In the genomic region with DNA sequence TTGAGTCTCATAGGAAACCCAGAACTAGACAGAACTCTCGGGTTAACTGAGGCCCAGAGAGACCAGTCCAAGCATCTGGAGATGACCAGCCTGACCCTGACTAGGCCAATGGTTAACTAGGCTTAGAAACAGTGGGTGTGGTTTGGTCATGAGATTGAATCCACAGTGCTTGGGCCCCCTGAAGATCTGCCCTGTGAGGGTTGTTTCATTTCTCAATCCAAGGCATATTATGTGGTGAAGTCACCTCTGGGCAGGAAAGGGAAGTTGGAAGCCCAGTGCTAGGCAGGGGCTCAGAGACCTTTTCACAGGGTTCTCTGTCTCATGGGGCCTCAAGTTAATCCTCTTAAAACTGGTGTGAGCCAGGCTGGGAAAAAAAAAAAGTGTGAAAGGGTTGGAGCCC, we compare ENCODE assay signal across 8 mouse cellular contexts. TPM values are rescaled to one million over a fixed set of nuclear protein-coding genes. Genes with fewer than 3 reads are reported as not detected.
DNase-seq lines count a peak whose midpoint lies in the region; ATAC-seq and TF ChIP-seq lines count a peak whose summit lies in the region.

No protein-coding gene starts in this region.

- no peak for TF ChIP-seq RAD21 in MEL (IDR thresholded peaks at IDR 0.05; ENCODE audit: low read depth, low read length)

- peak overlapping the region; percentile 93 for H3K4me2 ChIP-seq in heart, embryonic 12.5 days
- peak overlapping the region; percentile 97 for H3K4me2 ChIP-seq in intestine, embryonic 14.5 days (ENCODE audit: low read length)

- no peak overlapping the region for H3K27ac ChIP-seq in heart, embryonic 12.5 days (ENCODE audit: poor library complexity, severe bottlenecking)
- H3K27ac ChIP-seq in MEL (ENCODE audit: control insufficient read depth, low read depth, low read length): peak overlapping the region; percentile 8
- no peak overlapping the region for H3K27ac ChIP-seq in intestine, embryonic 14.5 days (ENCODE audit: low read depth)

- peaks cover 27% of the 10 kb centered on the region for H3K79me2 ChIP-seq in MEL (ENCODE audit: control insufficient read depth, insufficient read depth, low read length, poor library complexity)

- H3K4me1 ChIP-seq in heart, embryonic 12.5 days (replicated peaks): peaks cover 65% of the 10 kb centered on the region
- peaks cover 0 to 27% of the 10 kb centered on the region in 2 experiments; a peak in 3 of 4 replicates for H3K4me1 ChIP-seq in MEL (ENCODE audit: control insufficient read depth in 1 of 2, insufficient read depth in 2 of 2, low read length in 2 of 2)
- H3K4me1 ChIP-seq in intestine, embryonic 14.5 days (replicated peaks; ENCODE audit: control insufficient read depth, insufficient read depth, low read length): peaks cover 21% of the 10 kb centered on the region
- H3K4me1 ChIP-seq in megakaryocyte, embryonic 14.5 days: peaks cover 90% of the 10 kb centered on the region

- H3K4me3 ChIP-seq in heart, embryonic 12.5 days: peak overlapping the region; percentile 81
- peak overlapping the region; percentile 49 to 57 for H3K4me3 ChIP-seq in MEL (ENCODE audit: control insufficient read depth in 1 of 2, insufficient read depth in 1 of 2, low read depth in 2 of 2, low read length in 2 of 2)
- no peak overlapping the region for H3K4me3 ChIP-seq in intestine, embryonic 14.5 days (ENCODE audit: low read depth, low read length)
- H3K4me3 ChIP-seq in megakaryocyte, embryonic 14.5 days (replicated peaks): peak overlapping the region; percentile 100

- H3K9me3 ChIP-seq in heart, embryonic 12.5 days (replicated peaks): no peaks in the 10 kb centered on the region
- no peaks in the 10 kb centered on the region for H3K9me3 ChIP-seq in MEL (replicated peaks; ENCODE audit: insufficient read depth, low read length)
- H3K9me3 ChIP-seq in intestine, embryonic 14.5 days (ENCODE audit: control insufficient read depth, low read length): no peaks in the 10 kb centered on the region
- H3K9me3 ChIP-seq in megakaryocyte, embryonic 14.5 days: no peaks in the 10 kb centered on the region

- no peak for TF ChIP-seq CTCF in MEL (IDR thresholded peaks at IDR 0.05 in 2 of 3, conservative IDR thresholded peaks at IDR 0.05 in 1 of 3; ENCODE audit: control insufficient read depth in 1 of 3, insufficient read depth in 1 of 3, low read depth in 2 of 3, low read length in 3 of 3, poor library complexity in 1 of 3, severe bottlenecking in 1 of 3)

- peaks cover 19% of the 10 kb centered on the region; the same call in 1 of the 2 replicates for H3K36me3 ChIP-seq in heart, embryonic 12.5 days
- peaks cover 0 to 17% of the 10 kb centered on the region in 2 experiments; a peak in 3 of 4 replicates for H3K36me3 ChIP-seq in MEL (ENCODE audit: control insufficient read depth in 1 of 2, insufficient read depth in 2 of 2, low read length in 2 of 2)
- peaks cover 9% of the 10 kb centered on the region; the same call in 1 of the 2 replicates for H3K36me3 ChIP-seq in intestine, embryonic 14.5 days (ENCODE audit: control insufficient read depth, insufficient read depth, low read length)
- H3K36me3 ChIP-seq in megakaryocyte, embryonic 14.5 days (replicated peaks; ENCODE audit: low read length): peaks cover 51% of the 10 kb centered on the region

- ATAC-seq in heart, embryonic 12.5 days (ENCODE audit: insufficient number of reproducible peaks, low FRiP score): no peak
- ATAC-seq in intestine, embryonic 14.5 days (replicated peaks; ENCODE audit: low FRiP score, low TSS enrichment, low read depth): no peak

- no peak for TF ChIP-seq EP300 in MEL (IDR thresholded peaks at IDR 0.05; ENCODE audit: low read depth in 1 of 2, low read length in 2 of 2)

- intact Hi-C loops in heart, postnatal 36 days (cut with DNase I): no loop called here

- H3K9ac ChIP-seq in heart, embryonic 12.5 days: peak overlapping the region; percentile 85
- H3K9ac ChIP-seq in MEL (ENCODE audit: control insufficient read depth, low read depth, low read length, poor library complexity, severe bottlenecking): peak overlapping the region; percentile 71
- no peak overlapping the region for H3K9ac ChIP-seq in intestine, embryonic 14.5 days (ENCODE audit: low read length)

- WGBS in heart, embryonic 12.5 days: 47% methylated on average over 1 of the region's 1 CpGs
- WGBS in intestine, embryonic 14.5 days: 56% methylated on average over 1 of the region's 1 CpGs

- peaks cover 5% of the 10 kb centered on the region; the same call in 1 of the 2 replicates for H3K27me3 ChIP-seq in heart, embryonic 12.5 days (replicated peaks)
- no peaks in the 10 kb centered on the region for H3K27me3 ChIP-seq in MEL (ENCODE audit: control insufficient read depth in 1 of 2, insufficient read depth in 2 of 2, low read length in 2 of 2)
- H3K27me3 ChIP-seq in intestine, embryonic 14.5 days (replicated peaks; ENCODE audit: control insufficient read depth, insufficient read depth, low read length): peaks cover 14% of the 10 kb centered on the region
- H3K27me3 ChIP-seq in megakaryocyte, embryonic 14.5 days (replicated peaks): no peaks in the 10 kb centered on the region

- no peak for DNase-seq in heart, postnatal 36 days
- DNase-seq in MEL (ENCODE audit: low read depth, low spot score): peak; percentile 65
- no peak for DNase-seq in intestine, embryonic 14.5 days (ENCODE audit: low spot score)
- DNase-seq in right cerebral cortex, postnatal 25 days: no peak
- DNase-seq in gastrocnemius, adult 18-20 months (ENCODE audit: low spot score): no peak
- no peak for DNase-seq in thymus, postnatal 0 days (ENCODE audit: low spot score)

- TF ChIP-seq POLR2A in MEL (IDR thresholded peaks at IDR 0.05; ENCODE audit: control insufficient read depth in 1 of 2, insufficient read depth in 1 of 2, low read depth in 1 of 2, low read length in 2 of 2, poor library complexity in 1 of 2): no peak

TF ChIP-seq in MEL, 35 proteins besides CTCF, POLR2A, EP300 and RAD21 (continues in another document):
- no peak for TF ChIP-seq CHD1 (IDR thresholded peaks at IDR 0.05; ENCODE audit: low read depth, low read length)

RNA-seq across cellular contexts. Expression of a gene that starts 1.6 kb away (rescaled TPM):
- polyA plus RNA-seq in heart, embryonic 12.5 days (2016; fragmentation: Nextera tagmentation; extraction: Ambion mirVana): 13.0 and 13.4 TPM in 2 replicates
- total RNA-seq in heart, postnatal 36 days (2021): 10 to 100 TPM; 11.7 to 12.5 TPM
- 17.9 and 29.0 TPM in 2 replicates for total RNA-seq in MEL (2012; rRNA removed)
- polyA plus RNA-seq in MEL (2012; ENCODE audit: insufficient read depth in 1 of 2, insufficient read length in 2 of 2, low read depth in 1 of 2, low replicate concordance in 2 of 2, missing spikeins in 1 of 2): 10 to 100 TPM in 1 of 2 experiments, not detected in 1; 22.5 TPM
- 4.8 and 6.9 TPM in 2 replicates for polyA plus RNA-seq in intestine, embryonic 14.5 days (2014; fragmentation: Nextera tagmentation; extraction: Ambion mirVana)
- polyA plus RNA-seq in megakaryocyte, embryonic 14.5 days (2012; ENCODE audit: insufficient read depth, low replicate concordance): 20.2 and 44.1 TPM in 2 replicates
- total RNA-seq in gastrocnemius, adult 18-20 months (2021): 1 to 10 TPM; 2.3 to 2.8 TPM
- polyA plus RNA-seq in thymus, postnatal 0 days (2015; fragmentation: Nextera tagmentation; extraction: Ambion mirVana): 36.3 and 38.1 TPM in 2 replicates

RNA-seq across cellular contexts. Expression of a gene that starts 6.8 kb away (rescaled TPM):
- 0.82 and 0.91 TPM in 2 replicates for polyA plus RNA-seq in heart, embryonic 12.5 days (2016; fragmentation: Nextera tagmentation; extraction: Ambion mirVana)
- under 1 TPM; 0.31 to 0.81 TPM for total RNA-seq in heart, postnatal 36 days (2021)
- 6.7 and 12.1 TPM in 2 replicates for total RNA-seq in MEL (2012; rRNA removed)
- polyA plus RNA-seq in MEL (2012; ENCODE audit: insufficient read depth in 1 of 2, insufficient read length in 2 of 2, low read depth in 1 of 2, low replicate concordance in 2 of 2, missing spikeins in 1 of 2): 1 to 10 TPM in 1 of 2 experiments, not detected in 1; 3.1 TPM
- 0.58 and 0.59 TPM in 2 replicates for polyA plus RNA-seq in intestine, embryonic 14.5 days (2014; fragmentation: Nextera tagmentation; extraction: Ambion mirVana)
- polyA plus RNA-seq in megakaryocyte, embryonic 14.5 days (2012; ENCODE audit: insufficient read depth, low replicate concordance): 30.6 and 109 TPM in 2 replicates
- under 1 TPM; 0.23 to 0.66 TPM for total RNA-seq in gastrocnemius, adult 18-20 months (2021)
- 1.7 and 3.0 TPM in 2 replicates for polyA plus RNA-seq in thymus, postnatal 0 days (2015; fragmentation: Nextera tagmentation; extraction: Ambion mirVana)

RNA-seq across cellular contexts. Expression of a gene that starts 8.6 kb away (rescaled TPM):
- polyA plus RNA-seq in heart, embryonic 12.5 days (2016; fragmentation: Nextera tagmentation; extraction: Ambion mirVana): 107 and 109 TPM in 2 replicates
- 10 to 100 TPM; 60.4 to 67.1 TPM for total RNA-seq in heart, postnatal 36 days (2021)
- total RNA-seq in MEL (2012; rRNA removed): 22.8 and 27.0 TPM in 2 replicates
- 10 to 100 TPM in 1 of 2 experiments, not detected in 1; 92.7 TPM for polyA plus RNA-seq in MEL (2012; ENCODE audit: insufficient read depth in 1 of 2, insufficient read length in 2 of 2, low read depth in 1 of 2, low replicate concordance in 2 of 2, missing spikeins in 1 of 2)
- polyA plus RNA-seq in intestine, embryonic 14.5 days (2014; fragmentation: Nextera tagmentation; extraction: Ambion mirVana): 85.0 and 86.8 TPM in 2 replicates
- 302 and 601 TPM in 2 replicates for polyA plus RNA-seq in megakaryocyte, embryonic 14.5 days (2012; ENCODE audit: insufficient read depth, low replicate concordance)
- total RNA-seq in gastrocnemius, adult 18-20 months (2021): 10 to 100 TPM; 14.7 to 19.6 TPM
- polyA plus RNA-seq in thymus, postnatal 0 days (2015; fragmentation: Nextera tagmentation; extraction: Ambion mirVana): 88.5 and 100 TPM in 2 replicates

RNA-seq across cellular contexts. Expression of a gene that starts 15.8 kb away (rescaled TPM):
- not detected in 2 replicates for polyA plus RNA-seq in heart, embryonic 12.5 days (2016; fragmentation: Nextera tagmentation; extraction: Ambion mirVana)
- 1 to 10 TPM; 5.9 TPM for total RNA-seq in heart, postnatal 36 days (2021)
- total RNA-seq in MEL (2012; rRNA removed): not detected in 2 replicates
- polyA plus RNA-seq in MEL (2012; ENCODE audit: insufficient read depth in 1 of 2, insufficient read length in 2 of 2, low read depth in 1 of 2, low replicate concordance in 2 of 2, missing spikeins in 1 of 2): not detected
- 0.07 and 0.11 TPM in 2 replicates for polyA plus RNA-seq in intestine, embryonic 14.5 days (2014; fragmentation: Nextera tagmentation; extraction: Ambion mirVana)
- polyA plus RNA-seq in megakaryocyte, embryonic 14.5 days (2012; ENCODE audit: insufficient read depth, low replicate concordance): 2.9 and 11.0 TPM in 2 replicates
- 1 to 10 TPM in 1 of 2 experiments, under 1 TPM in 1; 0.39 to 1.4 TPM for total RNA-seq in gastrocnemius, adult 18-20 months (2021)
- polyA plus RNA-seq in thymus, postnatal 0 days (2015; fragmentation: Nextera tagmentation; extraction: Ambion mirVana): 0.14 and 0.16 TPM in 2 replicates

RNA-seq across cellular contexts. Expression of a gene that starts 19.5 kb away (rescaled TPM):
- polyA plus RNA-seq in heart, embryonic 12.5 days (2016; fragmentation: Nextera tagmentation; extraction: Ambion mirVana): 96.4 and 99.5 TPM in 2 replicates
- total RNA-seq in heart, postnatal 36 days (2021): 10 to 100 TPM; 27.8 to 29.4 TPM
- 20.7 and 24.7 TPM in 2 replicates for total RNA-seq in MEL (2012; rRNA removed)
- polyA plus RNA-seq in MEL (2012; ENCODE audit: insufficient read depth in 1 of 2, insufficient read length in 2 of 2, low read depth in 1 of 2, low replicate concordance in 2 of 2, missing spikeins in 1 of 2): 100 to 1,000 TPM in 1 of 2 experiments, not detected in 1; 115 TPM
- polyA plus RNA-seq in intestine, embryonic 14.5 days (2014; fragmentation: Nextera tagmentation; extraction: Ambion mirVana): 93.3 and 93.9 TPM in 2 replicates
- polyA plus RNA-seq in megakaryocyte, embryonic 14.5 days (2012; ENCODE audit: insufficient read depth, low replicate concordance): 71.2 and 72.9 TPM in 2 replicates
- 10 to 100 TPM; 15.3 to 15.4 TPM for total RNA-seq in gastrocnemius, adult 18-20 months (2021)
- 87.1 and 96.9 TPM in 2 replicates for polyA plus RNA-seq in thymus, postnatal 0 days (2015; fragmentation: Nextera tagmentation; extraction: Ambion mirVana)
